Mouse (Mus musculus) lung, postnatal 14 days (tissue): ENCODE results near the gene Gm8251.
"Not testable (repeated sequence)": the region's sequence is repeated elsewhere in the genome, so short reads cannot be mapped to it uniquely, and the experiment has no call there.

Experiments
- DNase-seq: peaks from one replicate; pipeline ENCODE4 v3.0.0; 2021

Gene Gm8251

GRCm38 (mm10) chr1:44061836-44062235 is at the start of gene Gm8251:
TSS of gene Gm8251 (minus strand) at chr1:44061936.
- no peak for DNase-seq

- no peak for DNase-seq
These were observed 41.2 kb upstream of the Gm8251 start for GRCm38 (mm10) chr1:44102939-44103338.

GRCm38 (mm10) chr1:44102259-44102717 is 40.6 kb upstream of the Gm8251 start, which contains the start of gene Tex30:
TSS of gene Tex30 (minus strand) at chr1:44102441.
- DNase-seq = peak; percentile 93

- peak; percentile 16 for DNase-seq
These were observed 39.9 kb upstream of the Gm8251 start for GRCm38 (mm10) chr1:44101448-44102225.

GRCm38 (mm10) chr1:44064625-44065024 is 2.9 kb upstream of the Gm8251 start:
- peak; percentile 71 for DNase-seq

- DNase-seq = no peak
These were observed 1.7 kb upstream of the Gm8251 start for GRCm38 (mm10) chr1:44063439-44063838.

GRCm38 (mm10) chr1:44057805-44058204 is 3.9 kb downstream of the Gm8251 start:
- no peak for DNase-seq

GRCm38 (mm10) chr1:44046556-44046955 is 15.2 kb downstream of the Gm8251 start:
- peak; percentile 8 for DNase-seq

- DNase-seq = not testable (repeated sequence)
These were observed 16.0 kb downstream of the Gm8251 start for GRCm38 (mm10) chr1:44045689-44046088.

GRCm38 (mm10) chr1:44042555-44042915 is 19.2 kb downstream of the Gm8251 start:
- DNase-seq = no peak

- DNase-seq = peak; percentile 72
These were observed 19.8 kb downstream of the Gm8251 start for GRCm38 (mm10) chr1:44041797-44042554.

GRCm38 (mm10) chr1:44032948-44033347 is 28.8 kb downstream of the Gm8251 start:
- no peak for DNase-seq

- no peak for DNase-seq
These were observed 29.5 kb downstream of the Gm8251 start for GRCm38 (mm10) chr1:44032213-44032612.

- DNase-seq = no peak
These were observed 34.1 kb downstream of the Gm8251 start for GRCm38 (mm10) chr1:44027651-44028050.

- no peak for DNase-seq
These were observed 39.1 kb downstream of the Gm8251 start for GRCm38 (mm10) chr1:44022656-44023055.

- no peak for DNase-seq
These were observed 41.8 kb downstream of the Gm8251 start, which contains the start of gene Mettl21c for GRCm38 (mm10) chr1:44019934-44020333. TSS of gene Mettl21c (minus strand) at chr1:44020034.

- no peak for DNase-seq
These were observed 46.2 kb downstream of the Gm8251 start for GRCm38 (mm10) chr1:44015556-44015955.
